Mouse (Mus musculus): ENCODE measurements around the gene Smim24. TPM values are rescaled to one million over a fixed set of nuclear protein-coding genes. Genes with fewer than 3 reads are reported as not detected.

Gene Smim24
- polyA plus RNA-seq, 1 experiment, result not detected

DNA sequence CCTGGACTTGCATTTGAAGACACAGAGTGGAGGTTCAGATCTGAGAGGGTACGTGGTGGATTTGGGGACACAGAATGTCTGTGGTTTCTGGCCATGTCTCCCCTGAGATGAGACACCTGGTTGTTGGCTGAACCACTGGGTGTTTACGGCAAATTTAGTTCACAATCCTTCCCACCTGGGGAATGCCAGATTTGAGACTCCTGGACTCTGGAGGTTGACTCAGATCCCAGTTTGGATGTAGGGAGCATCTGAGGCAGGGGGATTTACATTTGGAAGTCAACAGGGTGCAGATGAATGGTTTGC, 15.5 kb upstream of the Smim24 start:
- Histone ChIP-seq H3K4me1 (ENCODE audit: control insufficient read depth, insufficient read depth, low read length) (peaks cover 20% of the 10 kb centered on the region), H3K4me3 (ENCODE audit: insufficient read depth, low read depth, low read length) (peak overlapping the region; percentile 91), H3K27ac (ENCODE audit: insufficient read depth, low read depth, low read length) (no peak overlapping the region)
- WGBS, result 42% methylated on average over 2 of the region's 2 CpGs
- TF ChIP-seq POLR2A (IDR thresholded peaks at IDR 0.05; ENCODE audit: insufficient read depth, low read depth, low read length) (no peak), CTCF (IDR thresholded peaks at IDR 0.05; ENCODE audit: insufficient read depth, low read depth, low read length) (no peak)

DNA sequence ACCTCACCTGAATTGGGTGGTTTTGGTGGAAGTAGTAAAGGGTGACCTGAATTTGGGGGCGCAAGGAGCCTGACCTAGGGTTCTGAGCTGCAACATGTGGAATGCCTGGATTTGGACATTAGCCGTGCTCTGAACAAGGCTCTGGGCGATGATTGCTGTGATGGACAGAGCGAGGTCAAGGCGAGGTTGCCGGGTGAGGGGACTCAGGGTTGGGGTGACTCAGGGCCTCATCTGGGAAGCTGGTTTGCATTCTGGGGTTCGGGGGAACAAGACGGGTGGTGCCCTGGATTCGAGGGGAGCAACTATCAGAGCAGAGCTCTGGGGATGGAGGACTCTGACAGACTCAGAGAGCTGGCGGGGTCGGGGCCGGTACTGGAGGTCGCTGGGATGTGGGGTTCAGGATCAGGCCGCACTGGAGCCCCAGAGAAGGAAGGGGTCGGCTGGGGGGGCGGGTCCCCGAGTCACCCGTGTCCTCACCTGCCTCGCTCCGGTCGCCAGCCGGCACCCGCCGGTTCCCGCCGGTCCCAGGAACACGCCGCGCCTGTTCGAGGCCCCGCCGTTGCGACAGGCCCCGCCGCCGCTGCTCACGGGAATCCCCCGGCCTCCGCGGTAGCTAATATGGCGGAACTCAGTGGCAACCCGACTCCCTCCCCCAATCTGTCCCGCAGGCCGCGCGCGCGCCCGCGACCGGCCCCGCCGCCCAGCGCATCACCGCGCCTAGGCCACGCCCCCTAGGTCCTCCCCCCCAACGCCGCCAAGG, 14.9 kb upstream of the Smim24 start, which contains the start of gene Fzr1:
Gene Fzr1, minus strand, starts transcription at position 724 of the 760 bp plus-strand sequence.
- Histone ChIP-seq H3K27ac (ENCODE audit: insufficient read depth, low read depth, low read length) (0 out of 2 replicates have a peak within 1 kb of the TSS, but pooled peaks have one; percentile 37), H3K4me3 (ENCODE audit: insufficient read depth, low read depth, low read length) (peak within 1 kb of the TSS; percentile 91), H3K4me1 (ENCODE audit: control insufficient read depth, insufficient read depth, low read length) (peaks cover 20% of the 10 kb centered on the region)
- TF ChIP-seq CTCF (IDR thresholded peaks at IDR 0.05; ENCODE audit: insufficient read depth, low read depth, low read length), result no peak
- peak; percentile 64 for TF ChIP-seq POLR2A (IDR thresholded peaks at IDR 0.05; ENCODE audit: insufficient read depth, low read depth, low read length)
- 1% methylated on average over 57 of the region's 59 CpGs for WGBS

DNA sequence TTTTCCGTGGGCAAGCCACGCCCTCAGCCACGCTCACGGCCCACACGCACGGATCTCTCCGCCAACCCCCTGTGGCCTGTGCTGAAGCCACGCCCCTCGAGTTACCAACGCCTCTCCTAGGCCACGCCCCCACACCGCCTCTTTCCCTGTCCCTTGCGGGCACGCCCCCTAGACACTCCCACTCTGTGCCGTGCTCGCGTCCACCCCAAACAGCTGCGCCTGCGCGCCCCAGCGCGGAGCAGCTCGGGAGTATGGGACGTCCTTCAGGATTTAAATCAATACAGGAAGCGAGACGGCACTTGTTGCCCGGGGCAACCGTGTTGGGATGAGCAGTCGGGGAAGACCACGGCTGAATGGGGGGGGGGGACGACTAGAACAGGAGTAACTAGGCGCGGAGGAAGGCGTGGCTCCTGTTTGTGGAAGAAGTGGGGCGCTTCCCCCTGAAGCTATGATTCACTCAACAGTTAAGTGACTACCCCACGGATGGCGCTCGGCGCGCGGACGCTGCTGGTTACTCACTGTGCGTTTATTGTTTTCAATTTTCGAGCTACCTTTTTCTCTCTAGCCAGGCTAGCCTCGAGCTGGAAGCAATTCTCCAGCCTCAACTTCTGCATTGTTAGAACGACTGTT, 14.2 kb upstream of the Smim24 start:
- H3K4me3 ChIP-seq (ENCODE audit: insufficient read depth, low read depth, low read length), result peak overlapping the region; percentile 91
- under 1% methylated on average over 46 of the region's 46 CpGs for WGBS
- TF ChIP-seq POLR2A (IDR thresholded peaks at IDR 0.05; ENCODE audit: insufficient read depth, low read depth, low read length) (no peak), CTCF (IDR thresholded peaks at IDR 0.05; ENCODE audit: insufficient read depth, low read depth, low read length) (no peak)

DNA sequence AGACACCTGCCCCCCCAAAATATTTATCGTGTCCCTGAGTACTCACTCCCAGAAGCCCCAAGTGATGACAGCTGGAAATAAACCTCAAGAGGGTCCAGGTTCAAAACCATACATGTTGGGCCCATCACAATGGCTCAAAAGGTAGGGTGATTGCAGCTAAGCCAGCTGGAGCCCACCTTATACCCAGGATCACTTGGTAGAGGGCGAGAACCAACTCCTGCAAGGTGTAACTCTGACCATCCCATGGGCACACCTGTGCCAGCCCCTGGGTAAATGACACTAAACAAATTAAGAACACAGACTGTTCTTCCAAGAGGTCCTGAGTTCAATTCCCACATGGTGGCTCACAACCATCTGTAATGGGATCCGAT, 13.7 kb upstream of the Smim24 start:
- 55% methylated on average over 3 of the region's 3 CpGs for WGBS
- TF ChIP-seq POLR2A (IDR thresholded peaks at IDR 0.05; ENCODE audit: insufficient read depth, low read depth, low read length) (no peak), CTCF (IDR thresholded peaks at IDR 0.05; ENCODE audit: insufficient read depth, low read depth, low read length) (no peak)
- peak overlapping the region; percentile 91; the same call in 1 of the 2 replicates for H3K4me3 ChIP-seq (ENCODE audit: insufficient read depth, low read depth, low read length)
- no peak overlapping the region for H3K27ac ChIP-seq (ENCODE audit: insufficient read depth, low read depth, low read length)
- peaks cover 20% of the 10 kb centered on the region for H3K4me1 ChIP-seq (ENCODE audit: control insufficient read depth, insufficient read depth, low read length)

More for the DNA sequence above, 14.2 kb upstream of the Smim24 start:
- H3K27ac ChIP-seq (ENCODE audit: insufficient read depth, low read depth, low read length), result no peak overlapping the region
- peaks cover 20% of the 10 kb centered on the region for H3K4me1 ChIP-seq (ENCODE audit: control insufficient read depth, insufficient read depth, low read length)

DNA sequence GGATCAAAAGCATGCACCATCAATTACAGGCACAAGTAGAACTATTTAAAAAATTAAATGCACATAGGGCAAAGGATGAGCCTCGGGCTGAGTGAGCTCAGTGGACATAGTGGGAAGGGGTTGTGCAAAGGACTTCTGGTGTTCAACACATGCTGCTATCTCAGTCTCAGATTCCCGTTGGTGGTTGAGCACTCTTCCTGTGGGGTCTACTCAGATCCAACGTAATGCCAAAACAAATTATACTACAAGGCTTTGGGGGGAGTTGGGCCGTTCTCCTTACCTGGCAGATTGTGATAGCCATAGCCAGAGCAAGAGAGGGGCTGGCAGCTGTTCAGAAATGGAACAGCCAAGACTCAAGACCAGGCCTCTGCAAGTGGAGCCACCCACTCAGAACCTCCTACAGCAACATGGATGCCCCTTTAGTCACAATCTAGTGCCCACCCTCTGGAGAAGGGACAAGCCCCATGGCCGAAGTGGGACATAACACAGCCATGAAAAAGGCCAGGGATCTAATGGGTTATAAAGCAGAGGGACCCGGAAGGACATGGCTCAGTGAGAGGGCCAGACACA, 13.0 kb upstream of the Smim24 start:
- TF ChIP-seq POLR2A (IDR thresholded peaks at IDR 0.05; ENCODE audit: insufficient read depth, low read depth, low read length), result no peak
- TF ChIP-seq CTCF (IDR thresholded peaks at IDR 0.05; ENCODE audit: insufficient read depth, low read depth, low read length), result no peak
- Histone ChIP-seq H3K4me1 (ENCODE audit: control insufficient read depth, insufficient read depth, low read length) (peaks cover 20% of the 10 kb centered on the region), H3K27ac (ENCODE audit: insufficient read depth, low read depth, low read length) (no peak overlapping the region), H3K4me3 (ENCODE audit: insufficient read depth, low read depth, low read length) (no peak overlapping the region)
- 89% methylated on average over 6 of the region's 6 CpGs for WGBS

DNA sequence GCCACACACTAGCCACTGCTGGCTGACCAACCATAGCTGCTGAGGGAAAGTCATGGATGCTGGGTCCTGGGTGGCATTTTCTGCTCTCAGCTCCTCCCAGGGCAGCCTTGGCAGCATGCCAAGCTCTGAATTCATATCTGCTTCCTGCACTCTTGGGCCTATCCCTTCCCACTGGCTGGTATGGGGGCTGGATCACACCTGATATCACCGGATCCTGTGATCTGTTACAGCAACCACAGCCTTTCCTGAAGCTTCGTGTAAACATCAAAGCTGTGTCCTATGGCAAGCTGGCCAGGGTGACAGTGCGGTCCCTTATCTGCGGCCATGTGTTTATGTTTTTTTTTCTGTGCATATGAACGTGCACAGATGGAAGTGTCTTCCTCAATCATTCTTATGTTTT, 10.8 kb upstream of the Smim24 start:
- 90% methylated on average over 5 of the region's 5 CpGs for WGBS
- TF ChIP-seq CTCF (IDR thresholded peaks at IDR 0.05; ENCODE audit: insufficient read depth, low read depth, low read length) (no peak), POLR2A (IDR thresholded peaks at IDR 0.05; ENCODE audit: insufficient read depth, low read depth, low read length) (no peak)
- H3K4me1 ChIP-seq (ENCODE audit: control insufficient read depth, insufficient read depth, low read length), result peaks cover 23% of the 10 kb centered on the region
- H3K4me3 ChIP-seq (ENCODE audit: insufficient read depth, low read depth, low read length), result no peak overlapping the region
- H3K27ac ChIP-seq (ENCODE audit: insufficient read depth, low read depth, low read length), result no peak overlapping the region

DNA sequence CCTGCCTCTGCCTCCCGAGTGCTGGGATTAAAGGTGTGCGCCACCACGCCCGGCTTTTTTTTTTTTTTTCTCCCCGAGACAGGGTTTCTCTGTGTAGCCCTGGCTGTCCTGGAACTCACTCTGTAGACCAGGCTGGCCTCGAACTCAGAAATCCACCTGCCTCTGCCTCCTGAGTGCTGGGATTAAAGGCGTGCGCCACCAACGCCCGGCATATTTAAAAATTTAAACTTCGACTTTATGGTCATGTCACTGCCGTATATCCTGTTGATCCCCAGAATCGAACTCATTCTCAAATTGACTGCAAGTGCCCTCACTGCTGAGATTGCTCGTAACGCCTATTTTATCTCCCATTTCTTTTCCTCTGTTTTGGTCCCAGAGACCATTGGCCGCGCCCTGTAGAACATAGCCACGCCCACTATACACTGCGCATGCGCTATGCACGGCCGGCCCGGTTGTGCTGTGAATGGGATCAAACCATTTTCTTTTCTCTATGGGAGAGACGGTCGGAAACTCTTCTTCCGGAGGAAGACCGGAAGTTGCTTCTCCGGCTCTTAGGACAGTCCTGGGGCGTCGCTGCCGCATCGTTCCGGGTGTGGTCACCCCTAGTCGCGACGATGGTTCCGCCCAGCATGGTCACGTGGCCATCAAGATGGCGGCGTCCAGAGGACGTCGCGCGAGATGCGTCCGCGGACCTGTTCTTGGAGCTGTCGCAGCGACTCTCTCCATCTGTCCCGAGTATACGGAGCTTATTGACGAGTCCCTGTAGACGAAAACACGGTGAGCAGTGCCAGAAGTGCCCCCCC, 8.8 kb upstream of the Smim24 start, which contains the start of the genes Dohh and Gm48551:
Gene Dohh, plus strand, starts transcription at position 627 of the 803 bp plus-strand sequence.
Gene Gm48551, plus strand, starts transcription at position 665 of the 803 bp plus-strand sequence.
- H3K4me3 ChIP-seq (ENCODE audit: insufficient read depth, low read depth, low read length), result peak within 1 kb of the TSS; percentile 63
- 4% methylated on average over 52 of the region's 54 CpGs for WGBS
- H3K4me1 ChIP-seq (ENCODE audit: control insufficient read depth, insufficient read depth, low read length), result peaks cover 16% of the 10 kb centered on the region
- no peak within 1 kb of the TSS for H3K27ac ChIP-seq (ENCODE audit: insufficient read depth, low read depth, low read length)
- no peak for TF ChIP-seq CTCF (IDR thresholded peaks at IDR 0.05; ENCODE audit: insufficient read depth, low read depth, low read length)
- TF ChIP-seq POLR2A (IDR thresholded peaks at IDR 0.05; ENCODE audit: insufficient read depth, low read depth, low read length), result peak; percentile 57; the same call in 1 of the 2 replicates

DNA sequence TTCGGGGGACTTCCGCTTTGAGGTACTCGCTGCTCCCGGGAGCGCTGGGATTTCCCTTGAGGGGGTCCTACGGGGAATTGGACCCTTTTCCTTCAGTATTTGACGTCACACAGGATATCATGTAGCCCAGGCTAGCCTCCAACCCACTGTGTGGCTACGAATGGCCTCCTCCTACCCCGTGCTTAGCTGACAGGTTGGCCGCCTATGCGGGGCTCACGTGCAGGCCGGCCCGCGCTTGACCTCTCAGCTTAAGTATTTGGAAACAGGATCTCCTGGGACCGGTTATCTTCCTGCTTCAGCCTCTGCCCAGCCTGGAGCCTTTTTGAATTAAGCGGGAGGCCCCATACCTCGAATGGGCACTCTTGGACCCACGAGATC, 8.3 kb upstream of the Smim24 start:
- peak overlapping the region; percentile 63 for H3K4me3 ChIP-seq (ENCODE audit: insufficient read depth, low read depth, low read length)
- under 1% methylated on average over 19 of the region's 19 CpGs for WGBS
- TF ChIP-seq CTCF (IDR thresholded peaks at IDR 0.05; ENCODE audit: insufficient read depth, low read depth, low read length) (no peak), POLR2A (IDR thresholded peaks at IDR 0.05; ENCODE audit: insufficient read depth, low read depth, low read length) (no peak)
- no peak overlapping the region for H3K27ac ChIP-seq (ENCODE audit: insufficient read depth, low read depth, low read length)
- H3K4me1 ChIP-seq (ENCODE audit: control insufficient read depth, insufficient read depth, low read length), result peaks cover 16% of the 10 kb centered on the region
